Mouse (Mus musculus) testis, adult 2 months (tissue): ENCODE results near the gene Scarb2.

Experiments used
- CTCF ChIP-seq: fragments of 200-500 bp; IDR thresholded peaks from 2 replicates; pipeline ENCODE4 v1.5.1; 2012; ENCODE audit warnings: low read depth, mild to moderate bottlenecking, inconsistent platforms, low read length, moderate library complexity; ENCODE audit not compliant: control insufficient read depth, insufficient read depth, insufficient replicate concordance
- POLR2A ChIP-seq: fragments of 200-500 bp; IDR thresholded peaks from 2 replicates; pipeline ENCODE4 v1.6.1; 2012; ENCODE audit warnings: low read depth, mild to moderate bottlenecking, inconsistent platforms, low read length, moderate library complexity; ENCODE audit not compliant: control insufficient read depth

GRCm38 (mm10) chr5:92434571-92434985 lies 72.1 kb downstream of the Scarb2 start:
- TF ChIP-seq POLR2A, result no peak
- no peak for TF ChIP-seq CTCF
